Mouse (Mus musculus): ENCODE results near the gene Nudt5. TPM values are rescaled to one million over a fixed set of nuclear protein-coding genes. Genes with fewer than 3 reads are reported as not detected.
"Not testable (repeated sequence)": the region's sequence is repeated elsewhere in the genome, so short reads cannot be mapped to it uniquely, and the experiment has no call there.

Gene Nudt5
- total RNA-seq, 1 experiment: 67.8 TPM

DNA sequence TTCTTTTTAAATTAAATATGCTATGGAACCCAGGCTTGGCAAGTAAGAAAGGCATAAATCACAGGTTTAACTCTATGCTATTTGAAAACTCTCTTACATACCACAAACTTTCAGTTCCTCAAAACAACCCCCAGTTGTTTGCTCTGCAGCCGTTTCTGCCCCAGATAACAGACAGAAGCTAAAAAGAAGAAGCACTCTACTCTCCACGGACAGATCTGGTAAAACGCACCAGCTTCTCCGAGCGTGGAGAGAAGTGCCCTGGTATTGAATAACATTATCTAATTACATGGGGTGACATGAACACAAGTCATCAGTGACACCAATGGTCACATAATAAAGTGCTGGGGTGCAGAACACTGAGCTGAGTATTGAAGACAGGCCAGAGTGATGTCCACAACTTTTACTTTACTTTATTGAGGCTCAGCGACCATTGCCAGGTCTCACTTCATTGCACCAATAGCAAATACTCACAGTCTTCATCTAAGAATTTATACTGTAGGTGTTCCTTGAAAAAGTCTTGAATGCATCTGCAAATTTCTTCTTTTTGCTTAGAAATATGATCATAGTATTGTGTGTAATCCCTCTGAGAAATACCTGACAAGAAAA lies 40.3 kb upstream of the Nudt5 start:
- H3K4me3 ChIP-seq (ENCODE audit: insufficient read depth in 1 of 2, low read depth in 1 of 2, low read length in 2 of 2, poor library complexity in 1 of 2, severe bottlenecking in 1 of 2): no peak overlapping the region
- H3K9me3 ChIP-seq (ENCODE audit: control insufficient read depth, insufficient read depth, low read depth, low read length): no peaks in the 10 kb centered on the region
- in situ Hi-C loops (cut with MboI; ENCODE audit: low sequenced_read_pairs in 2 of 2, unreplicated experiment in 2 of 2): no loop called here
- no peak for DNase-seq (ENCODE audit: low read depth, low spot score)
- H3K9ac ChIP-seq (ENCODE audit: insufficient read depth, low read depth, low read length, poor library complexity, severe bottlenecking): no peak overlapping the region
- peaks cover 4 to 5% of the 10 kb centered on the region in 2 experiments for H3K4me1 ChIP-seq (ENCODE audit: control insufficient read depth in 2 of 2, insufficient read depth in 2 of 2, low read length in 2 of 2, poor library complexity in 1 of 2)
- TF ChIP-seq CHD2 (IDR thresholded peaks at IDR 0.05; ENCODE audit: low read depth, low read length): no peak
- peaks cover 3% of the 10 kb centered on the region for H3K36me3 ChIP-seq (ENCODE audit: control insufficient read depth, insufficient read depth, low read length, poor library complexity, severe bottlenecking)
- no peak overlapping the region for H3K27ac ChIP-seq (ENCODE audit: insufficient read depth, low read depth, low read length, poor library complexity, severe bottlenecking)

DNA sequence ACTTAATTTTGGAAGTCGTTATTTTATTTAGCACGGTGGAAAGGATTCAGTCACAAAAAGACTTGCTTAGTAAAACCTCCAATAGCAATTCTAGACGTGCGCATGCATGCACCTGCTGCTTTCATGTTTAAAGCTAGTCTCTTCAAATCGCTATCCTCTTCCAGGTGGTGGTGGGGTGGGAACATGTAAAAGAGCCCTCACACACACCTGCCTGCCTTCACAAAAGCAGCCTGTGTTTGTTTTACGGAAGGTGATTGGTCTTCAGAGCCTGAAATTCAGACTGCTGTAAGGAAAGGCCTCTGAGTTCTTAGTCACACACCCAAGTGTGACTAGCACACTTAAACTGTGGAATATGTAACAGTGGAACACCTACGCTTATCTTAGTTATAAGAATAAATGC lies 39.6 kb upstream of the Nudt5 start:
- Histone ChIP-seq H3K9me3 (ENCODE audit: control insufficient read depth, insufficient read depth, low read depth, low read length) (no peaks in the 10 kb centered on the region), H3K27ac (ENCODE audit: insufficient read depth, low read depth, low read length, poor library complexity, severe bottlenecking) (no peak overlapping the region), H3K9ac (ENCODE audit: insufficient read depth, low read depth, low read length, poor library complexity, severe bottlenecking) (no peak overlapping the region), H3K4me3 (ENCODE audit: insufficient read depth in 1 of 2, low read depth in 1 of 2, low read length in 2 of 2, poor library complexity in 1 of 2, severe bottlenecking in 1 of 2) (no peak overlapping the region), H3K36me3 (ENCODE audit: control insufficient read depth, insufficient read depth, low read length, poor library complexity, severe bottlenecking) (peaks cover 5% of the 10 kb centered on the region), H3K4me1 (ENCODE audit: control insufficient read depth in 2 of 2, insufficient read depth in 2 of 2, low read length in 2 of 2, poor library complexity in 1 of 2) (peaks cover 7 to 9% of the 10 kb centered on the region in 2 experiments)
- TF ChIP-seq HCFC1 (IDR thresholded peaks at IDR 0.05; ENCODE audit: borderline replicate concordance, insufficient read depth, low read length) (no peak), ZNF384 (IDR thresholded peaks at IDR 0.05; ENCODE audit: low read depth, low read length) (no peak), CHD2 (IDR thresholded peaks at IDR 0.05; ENCODE audit: low read depth, low read length) (no peak), ZC3H11A (IDR thresholded peaks at IDR 0.05; ENCODE audit: borderline replicate concordance, low read depth, low read length) (no peak), MAFK (IDR thresholded peaks at IDR 0.05; ENCODE audit: insufficient read depth, low read depth, low read length) (no peak)
- in situ Hi-C loops (cut with MboI; ENCODE audit: low sequenced_read_pairs in 2 of 2, unreplicated experiment in 2 of 2): no loop called here
- no peak for DNase-seq (ENCODE audit: low read depth, low spot score)

DNA sequence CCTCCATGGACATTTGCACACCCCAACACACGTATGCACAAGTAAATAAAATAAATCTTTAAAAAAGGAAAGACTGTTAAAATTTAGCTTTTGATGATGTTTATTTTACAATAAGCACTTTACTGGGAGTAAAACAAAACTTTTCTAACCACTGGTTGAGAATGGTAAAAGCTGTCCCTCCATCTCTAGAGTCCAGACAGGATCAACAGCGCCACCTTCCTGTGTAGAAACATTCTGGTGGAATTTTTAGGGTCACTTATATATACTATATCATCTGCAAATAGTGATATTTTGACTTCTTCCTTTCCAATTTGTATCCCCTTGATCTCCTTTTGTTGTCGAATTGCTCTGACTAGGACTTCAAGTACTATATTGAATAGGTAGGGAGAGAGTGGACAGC lies 38.6 kb upstream of the Nudt5 start:
- H3K27ac ChIP-seq (ENCODE audit: insufficient read depth, low read depth, low read length, poor library complexity, severe bottlenecking); H3K9me3 ChIP-seq (ENCODE audit: control insufficient read depth, insufficient read depth, low read depth, low read length); H3K9ac ChIP-seq (ENCODE audit: insufficient read depth, low read depth, low read length, poor library complexity, severe bottlenecking); H3K36me3 ChIP-seq (ENCODE audit: control insufficient read depth, insufficient read depth, low read length, poor library complexity, severe bottlenecking); H3K4me3 ChIP-seq (ENCODE audit: insufficient read depth in 1 of 2, low read depth in 1 of 2, low read length in 2 of 2, poor library complexity in 1 of 2, severe bottlenecking in 1 of 2); DNase-seq (ENCODE audit: low read depth, low spot score); in situ Hi-C loops (cut with MboI; ENCODE audit: low sequenced_read_pairs in 2 of 2, unreplicated experiment in 2 of 2): not testable (repeated sequence)
- peaks cover 9 to 15% of the 10 kb centered on the region in 2 experiments for H3K4me1 ChIP-seq (ENCODE audit: control insufficient read depth in 2 of 2, insufficient read depth in 2 of 2, low read length in 2 of 2, poor library complexity in 1 of 2)
- 0 out of 2 replicates have a peak, but pooled peaks have one; percentile 37 for TF ChIP-seq ZC3H11A (IDR thresholded peaks at IDR 0.05; ENCODE audit: borderline replicate concordance, low read depth, low read length)

DNA sequence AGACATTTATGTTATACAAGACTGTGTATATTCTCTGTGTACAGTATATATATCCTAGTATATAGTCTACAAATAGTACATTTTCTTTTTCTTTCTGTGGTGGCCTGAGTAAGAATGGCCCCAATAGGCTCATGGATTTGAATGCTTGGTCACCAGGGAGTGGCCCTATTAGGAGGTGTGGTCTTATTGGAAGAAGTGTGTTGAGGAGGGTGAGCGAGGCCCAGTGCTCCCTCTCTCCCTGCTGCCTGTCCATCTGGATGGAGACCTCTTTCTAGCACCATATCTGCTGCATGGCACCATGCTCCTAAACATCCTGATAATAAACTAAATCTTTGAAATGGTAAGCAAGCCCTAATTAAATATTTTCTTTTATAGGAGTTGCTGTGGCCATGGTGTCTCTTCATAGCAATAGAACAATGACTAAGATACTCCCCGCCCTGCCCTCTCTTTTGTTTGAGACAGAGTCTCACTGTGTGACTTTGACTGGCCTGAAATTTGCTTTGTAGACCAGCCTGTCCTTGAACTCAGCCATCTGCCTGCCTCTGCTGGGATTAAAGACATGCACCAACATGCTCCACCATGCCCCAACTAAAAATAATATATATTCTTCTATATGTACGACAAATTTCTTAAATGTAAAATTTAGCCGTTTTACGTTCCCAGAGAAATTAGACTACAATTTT lies 34.6 kb upstream of the Nudt5 start:
- peaks cover 3% of the 10 kb centered on the region; the same call in 1 of the 2 replicates for H3K36me3 ChIP-seq (ENCODE audit: control insufficient read depth, insufficient read depth, low read length, poor library complexity, severe bottlenecking)
- TF ChIP-seq ZNF384 (IDR thresholded peaks at IDR 0.05; ENCODE audit: low read depth, low read length) (no peak), MAFK (IDR thresholded peaks at IDR 0.05; ENCODE audit: insufficient read depth, low read depth, low read length) (0 out of 2 replicates have a peak, but pooled peaks have one; percentile 23), CHD2 (IDR thresholded peaks at IDR 0.05; ENCODE audit: low read depth, low read length) (no peak)

DNA sequence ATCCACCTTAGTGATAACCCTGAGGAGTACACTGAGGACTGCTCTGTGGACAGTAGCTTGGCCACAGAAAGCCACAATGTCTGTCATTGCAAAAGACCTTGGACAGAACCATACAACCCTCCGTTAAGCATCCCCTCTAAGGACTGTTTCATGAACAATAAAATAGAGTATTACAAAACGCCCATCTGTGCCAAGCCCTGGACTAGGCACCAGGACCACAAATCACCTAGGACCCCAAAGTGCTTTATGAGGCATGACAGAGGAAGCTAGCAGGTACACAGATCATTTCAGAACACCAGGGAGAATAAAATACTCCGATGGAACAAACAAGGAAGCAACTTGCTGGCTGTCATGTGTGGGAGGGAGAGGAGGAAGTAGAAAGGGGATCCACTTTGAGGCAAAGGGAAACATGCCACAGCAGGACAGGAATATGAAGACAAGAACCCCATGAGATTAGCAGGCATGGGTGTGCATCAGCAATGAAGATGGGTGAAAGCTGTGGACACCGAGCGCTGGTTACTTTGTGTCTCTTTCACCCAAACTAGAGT lies 33.5 kb upstream of the Nudt5 start:
- no peaks in the 10 kb centered on the region for H3K9me3 ChIP-seq (ENCODE audit: control insufficient read depth, insufficient read depth, low read depth, low read length)
- no peak for DNase-seq (ENCODE audit: low read depth, low spot score)
- H3K4me3 ChIP-seq (ENCODE audit: insufficient read depth in 1 of 2, low read depth in 1 of 2, low read length in 2 of 2, poor library complexity in 1 of 2, severe bottlenecking in 1 of 2): no peak overlapping the region
- H3K9ac ChIP-seq (ENCODE audit: insufficient read depth, low read depth, low read length, poor library complexity, severe bottlenecking): no peak overlapping the region
- in situ Hi-C loops (cut with MboI; ENCODE audit: low sequenced_read_pairs in 2 of 2, unreplicated experiment in 2 of 2): no loop called here
- H3K27ac ChIP-seq (ENCODE audit: insufficient read depth, low read depth, low read length, poor library complexity, severe bottlenecking): no peak overlapping the region; the same call in 1 of the 2 replicates
- peaks cover 4% of the 10 kb centered on the region for H3K36me3 ChIP-seq (ENCODE audit: control insufficient read depth, insufficient read depth, low read length, poor library complexity, severe bottlenecking)
- TF ChIP-seq MAFK (IDR thresholded peaks at IDR 0.05; ENCODE audit: insufficient read depth, low read depth, low read length) (no peak), ZNF384 (IDR thresholded peaks at IDR 0.05; ENCODE audit: low read depth, low read length) (no peak), CHD2 (IDR thresholded peaks at IDR 0.05; ENCODE audit: low read depth, low read length) (no peak), ZC3H11A (IDR thresholded peaks at IDR 0.05; ENCODE audit: borderline replicate concordance, low read depth, low read length) (no peak), HCFC1 (IDR thresholded peaks at IDR 0.05; ENCODE audit: borderline replicate concordance, insufficient read depth, low read length) (no peak)
- H3K4me1 ChIP-seq (ENCODE audit: control insufficient read depth in 2 of 2, insufficient read depth in 2 of 2, low read length in 2 of 2, poor library complexity in 1 of 2): peaks cover 10 to 14% of the 10 kb centered on the region in 2 experiments

More for the DNA sequence above, 34.6 kb upstream of the Nudt5 start:
- in situ Hi-C loops (cut with MboI; ENCODE audit: low sequenced_read_pairs in 2 of 2, unreplicated experiment in 2 of 2): no loop called here
- Histone ChIP-seq H3K27ac (ENCODE audit: insufficient read depth, low read depth, low read length, poor library complexity, severe bottlenecking) (peak overlapping the region; percentile 78; the same call in 1 of the 2 replicates), H3K4me1 (ENCODE audit: control insufficient read depth in 2 of 2, insufficient read depth in 2 of 2, low read length in 2 of 2, poor library complexity in 1 of 2) (peaks cover 10 to 14% of the 10 kb centered on the region in 2 experiments), H3K4me3 (ENCODE audit: insufficient read depth in 1 of 2, low read depth in 1 of 2, low read length in 2 of 2, poor library complexity in 1 of 2, severe bottlenecking in 1 of 2) (no peak overlapping the region), H3K9me3 (ENCODE audit: control insufficient read depth, insufficient read depth, low read depth, low read length) (no peaks in the 10 kb centered on the region), H3K9ac (ENCODE audit: insufficient read depth, low read depth, low read length, poor library complexity, severe bottlenecking) (no peak overlapping the region)
- DNase-seq (ENCODE audit: low read depth, low spot score): peak; percentile 40

Measured in ES-E14 (cell line).